Mouse (Mus musculus) cerebellum, adult 18-20 months (tissue): ENCODE results near the gene Haghl.

Experiments used
- DNase-seq, 2 experiments: peaks; one replicate each; pipeline ENCODE4 v3.0.0; 2021

Gene Haghl

GRCm38 (mm10) chr17:25786781-25787504 lies 1.5 kb upstream of the Haghl start:
- peak in 1 of 2 experiments; percentile 12 for DNase-seq

GRCm38 (mm10) chr17:25786280-25786679 lies 807 bp upstream of the Haghl start, which contains the start of gene Ccdc78:
Gene Ccdc78 (plus strand): TSS chr17:25786580.
- DNase-seq, result peak in 1 of 2 experiments; percentile 11

- DNase-seq, result no peak
Measured at GRCm38 (mm10) chr17:25783861-25784574, 1.5 kb downstream of the Haghl start.

GRCm38 (mm10) chr17:25783086-25783485 lies 2.4 kb downstream of the Haghl start:
- peak; percentile 57 to 69 for DNase-seq

GRCm38 (mm10) chr17:25781339-25781738 lies 4.1 kb downstream of the Haghl start:
- no peak for DNase-seq

GRCm38 (mm10) chr17:25777948-25778347 lies 7.5 kb downstream of the Haghl start:
- no peak for DNase-seq

- DNase-seq, result no peak
Measured at GRCm38 (mm10) chr17:25775318-25776062, 10.0 kb downstream of the Haghl start.

GRCm38 (mm10) chr17:25773549-25774120 lies 11.8 kb downstream of the Haghl start, which contains the start of gene Narfl:
Gene Narfl (plus strand): TSS chr17:25773776.
- peak; percentile 97 to 99 for DNase-seq

GRCm38 (mm10) chr17:25769331-25769730 lies 16.1 kb downstream of the Haghl start:
- no peak for DNase-seq

GRCm38 (mm10) chr17:25765886-25766285 lies 19.6 kb downstream of the Haghl start:
- DNase-seq, result no peak

GRCm38 (mm10) chr17:25762591-25762990 lies 22.9 kb downstream of the Haghl start:
- DNase-seq, result no peak

GRCm38 (mm10) chr17:25761561-25761970 lies 23.9 kb downstream of the Haghl start:
- DNase-seq, result no peak

- DNase-seq, result no peak
Measured at GRCm38 (mm10) chr17:25760148-25760547, 25.3 kb downstream of the Haghl start.

- DNase-seq, result no peak
Measured at GRCm38 (mm10) chr17:25757691-25758090, 27.8 kb downstream of the Haghl start.

GRCm38 (mm10) chr17:25756378-25757242 lies 28.9 kb downstream of the Haghl start:
- no peak for DNase-seq

GRCm38 (mm10) chr17:25755627-25756377 lies 29.7 kb downstream of the Haghl start:
- DNase-seq, result no peak

- DNase-seq, result no peak
Measured at GRCm38 (mm10) chr17:25755086-25755485, 30.4 kb downstream of the Haghl start.

- DNase-seq, result no peak
Measured at GRCm38 (mm10) chr17:25754241-25754640, 31.2 kb downstream of the Haghl start, which contains the start of gene Msln. Gene Msln (minus strand): TSS chr17:25754378.

GRCm38 (mm10) chr17:25751446-25751845 lies 34.0 kb downstream of the Haghl start:
- DNase-seq, result no peak

- DNase-seq, result no peak
Measured at GRCm38 (mm10) chr17:25749314-25749713, 36.2 kb downstream of the Haghl start.

- no peak for DNase-seq
Measured at GRCm38 (mm10) chr17:25748238-25748637, 37.2 kb downstream of the Haghl start.
